Mouse (Mus musculus) spleen, adult 2 months (tissue): Measurements from ENCODE around the gene Acadl.

ENCODE experiments used
- CTCF ChIP-seq: fragments of 200-500 bp; IDR thresholded peaks from 2 replicates; pipeline ENCODE4 v1.5.1; 2011; ENCODE audit warnings: mild to moderate bottlenecking, inconsistent platforms; ENCODE audit not compliant: insufficient read depth, insufficient read length, insufficient replicate concordance; ENCODE audit errors: extremely low read depth
- POLR2A ChIP-seq: fragments of 200-500 bp; IDR thresholded peaks from 2 replicates; pipeline ENCODE4 v1.6.1; 2011; ENCODE audit warnings: low read depth, low read length, inconsistent platforms

DNA sequence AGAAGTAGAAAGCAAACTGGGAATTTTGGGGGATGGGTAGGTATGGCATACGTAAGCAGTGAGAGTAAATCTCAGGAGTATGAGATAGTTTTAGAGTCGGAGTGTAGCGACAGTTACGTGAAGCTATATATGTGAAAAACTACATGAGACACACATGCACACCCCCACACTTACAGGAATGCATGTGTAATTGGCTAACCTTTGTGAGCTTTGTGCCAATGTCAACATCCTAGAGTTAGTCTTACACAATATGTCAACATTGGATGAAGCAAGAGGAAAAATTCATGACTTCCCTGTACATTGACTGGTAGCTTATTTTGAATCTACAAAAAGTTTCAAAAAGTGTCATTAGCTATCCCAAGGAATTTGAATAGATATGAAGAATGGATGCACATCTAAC is 37.9 kb upstream of the Acadl start:
- TF ChIP-seq CTCF: no peak
- TF ChIP-seq POLR2A: no peak
